Mouse (Mus musculus) intestine, embryonic 16.5 days (tissue): ENCODE data around the gene Faf1. TPM values are rescaled to one million over a fixed set of nuclear protein-coding genes. Genes with fewer than 3 reads are reported as not detected.

Experiments used
- ATAC-seq: fragments of 200-750 bp; cut with Nextera tagmentation; 2 replicates; pipeline ENCODE4 v1.8.0; 2017; ENCODE audit warnings: moderate TSS enrichment, moderate library complexity
- H3K27ac ChIP-seq: fragments of 300-500 bp; sonication (generic); 2 replicates; pipeline ENCODE4 v1.5.1; 2014; ENCODE audit warnings: mild to moderate bottlenecking, low read length
- H3K27me3 ChIP-seq: fragments of 300-500 bp; sonication (generic); replicated peaks from 2 replicates; pipeline ENCODE4 v1.6.1; 2014; ENCODE audit warnings: low read length, control low read depth, mixed read lengths; ENCODE audit not compliant: control insufficient read depth, insufficient read depth
- H3K36me3 ChIP-seq: fragments of 300-500 bp; sonication (generic); 2 replicates; pipeline ENCODE4 v1.6.1; 2014; ENCODE audit warnings: low read length, control low read depth; ENCODE audit not compliant: control insufficient read depth, insufficient read depth
- H3K4me1 ChIP-seq: fragments of 300-500 bp; sonication (generic); 2 replicates; pipeline ENCODE4 v1.6.1; 2014; ENCODE audit warnings: low read length, control low read depth, mixed read lengths; ENCODE audit not compliant: control insufficient read depth, insufficient read depth
- H3K4me2 ChIP-seq: fragments of 300-500 bp; sonication (generic); 2 replicates; pipeline ENCODE4 v1.6.1; 2014; ENCODE audit warnings: low read depth, low read length, control low read depth
- H3K4me3 ChIP-seq: fragments of 300-500 bp; sonication (generic); 2 replicates; pipeline ENCODE4 v1.5.1; 2014; ENCODE audit warnings: mild to moderate bottlenecking, low read length
- H3K9ac ChIP-seq: fragments of 300-500 bp; sonication (generic); 2 replicates; pipeline ENCODE4 v1.6.1; 2014; ENCODE audit warnings: low read depth, low read length
- H3K9me3 ChIP-seq: fragments of 300-500 bp; sonication (generic); 2 replicates; pipeline ENCODE4 v1.6.1; 2016; ENCODE audit warnings: low read length, control low read depth; ENCODE audit not compliant: control insufficient read depth
- WGBS: fragments of 180-500 bp; shearing (Covaris S2); extraction: QIAGEN DNeasy Blood & Tissue Kit; methylation state at CpG from one replicate; pipeline ENCODE4 v1.1.7; 2014; 5-methylcytosine and 5-hydroxymethylcytosine counted together
- polyA plus RNA-seq: library from polyadenylated mRNA; unstranded; fragments of >200 nt; fragmentation: Nextera tagmentation; extraction: Ambion mirVana; gene quantifications from 2 replicates; pipeline ENCODE4 v1.2.1, GENCODE M21; 2015

Gene Faf1
- polyA plus RNA-seq, 1 experiment from 2014 or later, result 12.2 TPM

DNA sequence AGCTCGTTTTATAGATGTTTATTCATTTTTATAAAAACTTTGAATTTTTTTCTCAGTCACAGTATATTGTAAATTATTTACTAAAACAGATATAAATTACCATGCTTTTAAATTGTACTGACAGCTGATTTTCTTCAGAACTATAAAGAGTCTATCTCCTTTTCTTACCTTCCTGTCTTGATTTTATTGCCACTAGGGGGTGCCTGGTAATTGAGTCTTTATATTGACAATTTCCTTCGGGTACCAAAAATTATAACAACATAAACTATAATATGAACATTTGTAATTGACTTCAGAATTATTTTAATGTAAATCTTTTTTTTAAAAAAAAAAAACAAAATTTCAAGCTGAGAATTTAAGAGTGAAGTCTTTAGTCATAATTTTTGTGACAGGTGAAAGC is 67.6 kb downstream of the Faf1 start:
- ATAC-seq, result no peak
- H3K4me1 ChIP-seq, result no peaks in the 10 kb centered on the region
- no peaks in the 10 kb centered on the region for H3K9me3 ChIP-seq
- no peaks in the 10 kb centered on the region for H3K36me3 ChIP-seq
- H3K27ac ChIP-seq, result no peak overlapping the region
- 76% methylated on average over 2 of the region's 2 CpGs for WGBS
- H3K4me2 ChIP-seq, result no peak overlapping the region
- no peak overlapping the region for H3K9ac ChIP-seq
- no peaks in the 10 kb centered on the region for H3K27me3 ChIP-seq
- no peak overlapping the region for H3K4me3 ChIP-seq

DNA sequence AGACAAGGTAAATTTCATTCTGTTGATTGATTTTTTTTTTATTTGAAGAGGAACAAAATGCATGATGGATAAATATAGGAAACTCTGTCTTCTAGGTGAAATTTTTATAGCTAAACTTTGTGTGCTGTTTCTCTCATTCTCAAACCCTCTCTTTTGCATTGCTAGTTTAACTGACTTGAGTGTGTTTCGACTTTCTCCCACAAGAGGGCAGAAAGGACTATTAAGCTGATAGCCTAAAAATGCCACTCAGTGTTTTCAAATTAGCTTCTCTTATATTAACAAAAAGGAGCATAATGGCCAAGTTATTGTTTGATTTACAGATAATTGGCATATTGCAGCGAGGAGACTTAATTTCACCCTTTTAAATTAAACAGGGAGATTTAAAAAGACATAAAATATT is 82.6 kb downstream of the Faf1 start:
- Histone ChIP-seq H3K9ac (no peak overlapping the region), H3K27ac (no peak overlapping the region), H3K27me3 (no peaks in the 10 kb centered on the region), H3K4me1 (no peaks in the 10 kb centered on the region), H3K4me2 (no peak overlapping the region), H3K4me3 (no peak overlapping the region), H3K36me3 (no peaks in the 10 kb centered on the region), H3K9me3 (no peaks in the 10 kb centered on the region)
- WGBS, result 37% methylated on average over 2 of the region's 2 CpGs
- ATAC-seq, result no peak

DNA sequence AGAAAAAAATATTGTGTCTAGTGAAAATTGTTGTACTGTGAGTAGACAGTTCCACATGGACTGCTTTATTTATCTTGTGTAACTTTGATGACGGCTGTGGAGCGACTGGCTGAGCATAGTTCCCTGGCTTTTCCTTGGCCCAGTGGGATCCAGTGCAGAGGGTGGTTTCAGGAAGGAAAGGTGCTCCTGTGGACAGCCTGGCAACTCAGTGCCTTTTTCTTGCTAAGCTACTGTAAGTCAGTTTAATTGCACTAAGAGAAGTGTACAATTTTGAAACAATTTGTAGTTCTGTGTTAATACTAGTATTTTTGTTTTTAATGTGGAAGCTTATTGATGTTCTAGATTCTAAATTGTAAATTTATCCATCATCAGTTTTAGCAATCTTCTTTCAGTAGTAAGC is 83.5 kb downstream of the Faf1 start:
- Histone ChIP-seq H3K9ac (no peak overlapping the region), H3K9me3 (no peaks in the 10 kb centered on the region), H3K4me3 (no peak overlapping the region), H3K27me3 (no peaks in the 10 kb centered on the region), H3K4me1 (no peaks in the 10 kb centered on the region), H3K36me3 (no peaks in the 10 kb centered on the region), H3K27ac (no peak overlapping the region), H3K4me2 (no peak overlapping the region)
- WGBS, result 81% methylated on average over 2 of the region's 2 CpGs
- ATAC-seq, result no peak

DNA sequence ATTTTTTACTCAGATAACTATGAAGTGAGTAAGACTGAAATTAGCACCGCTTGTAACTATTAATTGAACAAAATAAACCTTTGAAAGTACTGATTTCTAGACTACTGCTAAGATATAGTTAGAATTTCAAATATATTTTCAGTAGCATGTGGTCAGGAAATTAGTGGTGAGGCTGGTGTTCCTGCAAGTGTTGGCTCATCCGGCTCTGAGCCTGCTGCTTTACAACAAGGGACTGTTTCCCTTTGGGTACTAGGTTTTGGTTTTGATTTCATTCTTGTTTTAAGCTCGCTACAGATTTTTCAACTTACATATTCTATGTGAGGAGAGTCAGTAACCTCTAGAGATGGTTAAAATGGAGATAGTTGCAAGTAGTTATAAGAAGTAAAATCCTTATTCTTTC is 84.1 kb downstream of the Faf1 start:
- Histone ChIP-seq H3K9me3 (no peaks in the 10 kb centered on the region), H3K36me3 (no peaks in the 10 kb centered on the region), H3K4me3 (no peak overlapping the region), H3K27ac (no peak overlapping the region), H3K9ac (no peak overlapping the region), H3K4me2 (no peak overlapping the region), H3K27me3 (no peaks in the 10 kb centered on the region), H3K4me1 (no peaks in the 10 kb centered on the region)
- ATAC-seq, result no peak
- WGBS, result 87% methylated on average over 3 of the region's 3 CpGs

DNA sequence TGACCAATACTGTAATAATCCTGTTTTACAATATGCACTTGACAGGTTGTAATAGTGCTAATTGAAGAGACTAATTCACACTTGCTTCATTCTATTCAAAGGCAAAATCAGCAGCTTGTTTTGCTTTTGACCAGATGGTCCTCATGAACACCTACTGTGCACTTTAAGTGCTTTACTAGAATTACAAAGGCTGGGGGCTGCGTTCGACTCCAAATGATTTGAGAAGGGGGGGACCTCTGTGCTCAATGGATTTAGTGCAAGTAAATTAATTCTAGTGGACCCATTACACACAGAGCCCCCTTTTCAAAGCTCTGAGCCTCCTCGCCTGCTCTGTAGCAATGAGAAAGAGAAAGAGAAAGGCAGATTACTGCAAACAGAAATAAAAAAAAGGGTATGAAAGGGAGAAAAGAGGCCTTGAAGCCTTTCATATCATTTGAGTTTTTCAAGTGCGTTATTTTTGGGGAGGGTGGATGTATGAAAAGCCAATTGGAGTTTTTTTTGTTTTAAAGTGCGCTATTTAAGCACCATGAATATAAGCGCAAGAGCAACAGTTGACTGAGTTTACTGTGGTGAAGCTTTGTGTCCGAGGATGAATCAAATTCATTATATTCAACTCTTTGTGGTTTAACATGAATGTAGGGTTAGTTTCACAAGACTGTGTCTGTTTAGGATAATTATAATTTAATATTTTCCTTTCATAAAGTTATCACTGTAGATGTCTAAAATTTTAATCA is 86.5 kb downstream of the Faf1 start:
- Histone ChIP-seq H3K9me3 (no peaks in the 10 kb centered on the region), H3K27ac (no peak overlapping the region)
- WGBS, result 65% methylated on average over 7 of the region's 7 CpGs

DNA sequence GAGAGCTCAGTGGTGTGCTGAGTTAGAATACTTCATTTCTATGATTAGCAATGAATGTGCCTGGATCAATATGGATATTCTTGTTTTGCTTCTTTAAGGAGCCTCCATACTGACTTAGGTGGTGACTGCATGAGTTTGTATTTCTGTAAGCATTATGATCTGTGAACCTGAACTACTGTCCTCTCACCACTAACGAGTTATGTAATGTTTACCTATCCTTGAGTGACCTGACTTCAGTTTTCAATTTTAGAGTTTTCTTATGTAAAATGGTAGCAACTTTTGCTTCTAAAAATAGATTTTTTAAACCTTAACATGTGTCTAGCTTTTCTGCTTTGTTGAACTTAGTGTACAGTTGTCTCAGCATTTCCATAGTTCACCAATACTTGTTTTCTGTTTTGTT is 92.7 kb downstream of the Faf1 start:
- no peak overlapping the region for H3K27ac ChIP-seq
- no peak for ATAC-seq
- no peaks in the 10 kb centered on the region for H3K4me1 ChIP-seq
- no peak overlapping the region for H3K4me3 ChIP-seq
- H3K9me3 ChIP-seq, result no peaks in the 10 kb centered on the region
- H3K36me3 ChIP-seq, result no peaks in the 10 kb centered on the region; the same call in 1 of the 2 replicates
- no peak overlapping the region for H3K9ac ChIP-seq
- WGBS, result 69% methylated on average over 1 of the region's 1 CpGs
- H3K27me3 ChIP-seq, result no peaks in the 10 kb centered on the region
- no peak overlapping the region for H3K4me2 ChIP-seq

More for the DNA sequence above, 86.5 kb downstream of the Faf1 start:
- no peak overlapping the region for H3K4me2 ChIP-seq
- ATAC-seq, result no peak
- no peaks in the 10 kb centered on the region for H3K27me3 ChIP-seq
- no peak overlapping the region for H3K9ac ChIP-seq
- no peak overlapping the region for H3K4me3 ChIP-seq
- no peaks in the 10 kb centered on the region for H3K4me1 ChIP-seq
- no peaks in the 10 kb centered on the region for H3K36me3 ChIP-seq

DNA sequence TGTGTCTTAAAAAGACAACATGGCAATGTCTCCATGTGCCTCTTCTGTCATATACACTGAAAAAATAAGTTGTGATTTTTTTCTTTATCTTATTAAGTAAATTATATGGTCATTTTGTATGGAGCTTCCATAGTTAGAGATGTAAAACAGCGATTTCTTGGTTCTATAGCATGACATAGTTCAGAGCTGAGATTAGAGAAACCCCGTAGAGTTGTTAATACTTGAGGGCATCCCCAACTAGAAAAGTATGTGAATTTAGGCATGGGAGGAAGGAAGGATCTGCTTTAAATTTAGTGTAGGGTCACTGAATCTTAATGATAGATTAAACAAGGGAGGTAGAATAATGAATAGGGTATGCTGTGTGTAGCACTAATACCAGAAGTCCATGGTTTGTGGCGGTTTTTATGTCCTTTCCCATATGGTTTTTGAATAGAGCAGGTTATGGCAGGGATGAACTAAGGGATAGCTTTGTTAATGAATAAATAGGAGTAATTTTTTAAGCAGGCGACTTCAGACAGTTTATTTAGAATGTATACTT is 106.3 kb downstream of the Faf1 start:
- no peak for ATAC-seq

DNA sequence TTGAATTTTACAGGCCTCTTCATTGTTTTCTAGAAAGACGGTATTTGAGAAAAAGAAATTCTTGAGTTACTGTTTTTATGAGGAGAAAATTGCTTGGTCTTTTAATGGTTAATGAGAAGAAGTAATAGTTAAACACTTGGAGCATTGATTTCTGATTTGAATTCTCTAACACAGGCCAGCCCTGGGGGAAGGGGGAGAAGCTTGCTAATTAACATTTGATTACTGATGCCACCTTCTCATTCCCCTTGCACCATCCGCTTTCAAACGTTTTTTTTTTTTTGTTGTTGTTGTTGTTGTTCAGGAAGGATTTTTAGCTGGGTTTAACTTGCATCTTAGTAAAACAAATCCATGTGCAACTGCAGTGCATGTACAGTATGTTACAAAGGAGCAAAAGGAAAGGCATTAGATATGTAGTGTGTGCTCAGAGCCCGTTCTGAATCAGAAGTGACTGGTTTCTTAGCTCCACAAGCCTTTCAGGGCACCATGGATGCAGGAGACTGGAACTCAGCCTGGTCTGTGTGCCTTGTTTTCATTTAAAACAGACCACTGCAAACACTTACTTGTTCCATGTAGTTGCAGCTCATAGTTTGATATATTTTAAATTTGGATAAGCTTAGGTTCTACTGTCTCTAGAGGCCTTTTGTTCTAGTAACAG is 113.1 kb downstream of the Faf1 start:
- WGBS, result 63% methylated on average over 4 of the region's 4 CpGs
- Histone ChIP-seq H3K9me3 (no peaks in the 10 kb centered on the region), H3K27me3 (no peaks in the 10 kb centered on the region), H3K36me3 (no peaks in the 10 kb centered on the region), H3K27ac (no peak overlapping the region), H3K9ac (no peak overlapping the region), H3K4me3 (no peak overlapping the region), H3K4me2 (no peak overlapping the region), H3K4me1 (no peaks in the 10 kb centered on the region)
- no peak for ATAC-seq

More for the DNA sequence above, 106.3 kb downstream of the Faf1 start:
- Histone ChIP-seq H3K27ac (no peak overlapping the region), H3K36me3 (no peaks in the 10 kb centered on the region), H3K9ac (no peak overlapping the region), H3K9me3 (no peaks in the 10 kb centered on the region), H3K4me1 (no peaks in the 10 kb centered on the region), H3K27me3 (no peaks in the 10 kb centered on the region), H3K4me2 (no peak overlapping the region), H3K4me3 (no peak overlapping the region)
- 90% methylated on average over 4 of the region's 4 CpGs for WGBS

DNA sequence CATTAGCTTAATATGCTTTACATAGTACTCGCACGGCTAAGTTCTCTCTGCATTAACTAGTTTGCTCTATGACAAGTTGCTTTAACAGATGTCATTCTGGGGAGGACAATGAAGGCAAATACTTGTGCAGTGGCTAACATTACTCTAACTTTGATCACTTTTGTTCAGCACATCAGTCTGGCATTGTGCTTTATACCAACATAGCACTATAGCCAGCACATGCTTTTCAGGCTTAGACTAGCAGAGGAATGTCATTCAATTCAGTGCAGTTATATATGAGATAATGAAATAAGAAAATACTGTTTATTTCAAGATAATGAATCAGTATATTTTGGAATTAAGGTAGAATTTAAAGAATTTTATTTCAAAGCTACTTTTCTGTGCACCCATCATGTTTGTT is 115.9 kb downstream of the Faf1 start:
- Histone ChIP-seq H3K36me3 (no peaks in the 10 kb centered on the region), H3K4me2 (no peak overlapping the region), H3K4me3 (no peak overlapping the region), H3K27me3 (no peaks in the 10 kb centered on the region), H3K27ac (no peak overlapping the region), H3K9ac (no peak overlapping the region), H3K9me3 (no peaks in the 10 kb centered on the region), H3K4me1 (no peaks in the 10 kb centered on the region)
- WGBS, result 77% methylated on average over 2 of the region's 2 CpGs
- no peak for ATAC-seq
